Mouse (Mus musculus) liver, embryonic 15.5 days (tissue): ENCODE results near the gene Gpr19. TPM values are rescaled to one million over a fixed set of nuclear protein-coding genes. Genes with fewer than 3 reads are reported as not detected.

Experiments used
- ATAC-seq: fragments of 200-750 bp; cut with Nextera tagmentation; 2 replicates; pipeline ENCODE4 v1.8.0; 2017; ENCODE audit warnings: moderate number of reproducible peaks, mild to moderate bottlenecking, moderate library complexity; ENCODE audit not compliant: insufficient read depth
- H3K27ac ChIP-seq: fragments of 300-500 bp; sonication (generic); replicated peaks from 2 replicates; pipeline ENCODE4 v1.5.1; 2015; ENCODE audit warnings: mild to moderate bottlenecking, inconsistent platforms
- H3K27me3 ChIP-seq: fragments of 300-500 bp; sonication (generic); 2 replicates; pipeline ENCODE4 v1.6.1; 2015; ENCODE audit warnings: mild to moderate bottlenecking, inconsistent platforms
- H3K36me3 ChIP-seq: fragments of 300-500 bp; sonication (generic); replicated peaks from 2 replicates; pipeline ENCODE4 v1.6.1; 2015; ENCODE audit warnings: moderate library complexity, mild to moderate bottlenecking, inconsistent platforms
- H3K4me1 ChIP-seq: fragments of 300-500 bp; sonication (generic); replicated peaks from 2 replicates; pipeline ENCODE4 v1.6.1; 2015; ENCODE audit warnings: inconsistent platforms
- H3K4me2 ChIP-seq: fragments of 300-500 bp; sonication (generic); 2 replicates; pipeline ENCODE4 v1.6.1; 2015; ENCODE audit warnings: moderate library complexity, mild to moderate bottlenecking, inconsistent platforms
- H3K4me3 ChIP-seq: fragments of 300-500 bp; sonication (generic); replicated peaks from 2 replicates; pipeline ENCODE4 v1.5.1; 2015; ENCODE audit warnings: mild to moderate bottlenecking, inconsistent platforms
- H3K9ac ChIP-seq: fragments of 300-500 bp; sonication (generic); 2 replicates; pipeline ENCODE4 v1.6.1; 2015; ENCODE audit warnings: moderate library complexity, mild to moderate bottlenecking, inconsistent platforms
- H3K9me3 ChIP-seq: fragments of 300-500 bp; sonication (generic); replicated peaks from 2 replicates; pipeline ENCODE4 v1.6.1; 2016; ENCODE audit warnings: inconsistent platforms
- WGBS: fragments of 180-500 bp; shearing (Covaris S2); methylation state at CpG from one replicate; pipeline ENCODE4 v1.1.7; 2015; ENCODE audit warnings: mixed read lengths; ENCODE audit not compliant: insufficient replicate concordance; 5-methylcytosine and 5-hydroxymethylcytosine counted together
- polyA plus RNA-seq: library from polyadenylated mRNA; unstranded; fragments of >200 nt; fragmentation: Nextera tagmentation; extraction: Ambion mirVana; gene quantifications from 2 replicates; pipeline ENCODE4 v1.2.1, GENCODE M21; 2015

Gene Gpr19
- polyA plus RNA-seq, 1 experiment from 2014 or later = 5.6 TPM

GRCm38 (mm10) chr6:134885515-134885914 lies 12.9 kb downstream of the Gpr19 start:
- H3K9me3 ChIP-seq = no peaks in the 10 kb centered on the region
- no peak overlapping the region for H3K9ac ChIP-seq
- H3K4me3 ChIP-seq = no peak overlapping the region
- 71% methylated on average over 2 of the region's 2 CpGs for WGBS
- H3K4me1 ChIP-seq = no peaks in the 10 kb centered on the region
- ATAC-seq = no peak
- peaks cover 23% of the 10 kb centered on the region for H3K27me3 ChIP-seq
- no peak overlapping the region for H3K27ac ChIP-seq
- H3K36me3 ChIP-seq = no peaks in the 10 kb centered on the region
- no peak overlapping the region for H3K4me2 ChIP-seq

GRCm38 (mm10) chr6:134883661-134884060 lies 14.7 kb downstream of the Gpr19 start:
- H3K4me3 ChIP-seq = no peak overlapping the region
- H3K27me3 ChIP-seq = peaks cover 21% of the 10 kb centered on the region
- H3K9ac ChIP-seq = no peak overlapping the region
- 64% methylated on average over 4 of the region's 4 CpGs for WGBS
- H3K4me2 ChIP-seq = no peak overlapping the region
- no peak for ATAC-seq
- no peak overlapping the region for H3K27ac ChIP-seq
- peaks cover 8% of the 10 kb centered on the region; the same call in 1 of the 2 replicates for H3K4me1 ChIP-seq
- H3K9me3 ChIP-seq = no peaks in the 10 kb centered on the region
- H3K36me3 ChIP-seq = no peaks in the 10 kb centered on the region

GRCm38 (mm10) chr6:134880046-134880445 lies 18.3 kb downstream of the Gpr19 start:
- H3K27me3 ChIP-seq = no peaks in the 10 kb centered on the region
- H3K9ac ChIP-seq = no peak overlapping the region
- H3K9me3 ChIP-seq = no peaks in the 10 kb centered on the region
- ATAC-seq = no peak
- H3K36me3 ChIP-seq = no peaks in the 10 kb centered on the region
- peaks cover 8% of the 10 kb centered on the region; the same call in 1 of the 2 replicates for H3K4me1 ChIP-seq
- no peak overlapping the region for H3K4me2 ChIP-seq
- H3K4me3 ChIP-seq = no peak overlapping the region
- H3K27ac ChIP-seq = no peak overlapping the region
- 76% methylated on average over 2 of the region's 2 CpGs for WGBS

GRCm38 (mm10) chr6:134879556-134879955 lies 18.8 kb downstream of the Gpr19 start:
- Histone ChIP-seq H3K4me2 (no peak overlapping the region), H3K36me3 (no peaks in the 10 kb centered on the region), H3K9me3 (no peaks in the 10 kb centered on the region), H3K27ac (no peak overlapping the region), H3K4me3 (no peak overlapping the region), H3K9ac (no peak overlapping the region), H3K4me1 (peaks cover 8% of the 10 kb centered on the region; the same call in 1 of the 2 replicates), H3K27me3 (no peaks in the 10 kb centered on the region)
- WGBS = 24% methylated on average over 5 of the region's 5 CpGs
- no peak for ATAC-seq

- Histone ChIP-seq H3K4me3 (no peak overlapping the region), H3K27me3 (no peaks in the 10 kb centered on the region), H3K4me2 (no peak overlapping the region), H3K27ac (no peak overlapping the region), H3K4me1 (peaks cover 8% of the 10 kb centered on the region), H3K36me3 (no peaks in the 10 kb centered on the region), H3K9me3 (no peaks in the 10 kb centered on the region), H3K9ac (no peak overlapping the region)
- WGBS = 40% methylated on average over 1 of the region's 1 CpGs
- ATAC-seq = no peak
Observed at GRCm38 (mm10) chr6:134877892-134878291, 20.5 kb downstream of the Gpr19 start.

GRCm38 (mm10) chr6:134877276-134877675 lies 21.1 kb downstream of the Gpr19 start:
- Histone ChIP-seq H3K9ac (no peak overlapping the region), H3K4me2 (no peak overlapping the region)

GRCm38 (mm10) chr6:134876795-134877194 lies 21.6 kb downstream of the Gpr19 start:
- 44% methylated on average over 6 of the region's 6 CpGs for WGBS

More at GRCm38 (mm10) chr6:134877276-134877675, 21.1 kb downstream of the Gpr19 start:
- 76% methylated on average over 4 of the region's 4 CpGs for WGBS
- Histone ChIP-seq H3K4me3 (no peak overlapping the region), H3K27me3 (no peaks in the 10 kb centered on the region), H3K9me3 (no peaks in the 10 kb centered on the region), H3K4me1 (peaks cover 8% of the 10 kb centered on the region), H3K27ac (no peak overlapping the region), H3K36me3 (no peaks in the 10 kb centered on the region)
- no peak for ATAC-seq

GRCm38 (mm10) chr6:134873018-134873417 lies 25.4 kb downstream of the Gpr19 start:
- no peak overlapping the region for H3K9ac ChIP-seq
- peaks cover 12% of the 10 kb centered on the region; the same call in 1 of the 2 replicates for H3K36me3 ChIP-seq
- no peak overlapping the region for H3K4me2 ChIP-seq
- H3K4me1 ChIP-seq = peaks cover 28% of the 10 kb centered on the region
- no peaks in the 10 kb centered on the region for H3K27me3 ChIP-seq
- H3K27ac ChIP-seq = no peak overlapping the region
- no peak overlapping the region for H3K4me3 ChIP-seq
- ATAC-seq = no peak
- H3K9me3 ChIP-seq = no peaks in the 10 kb centered on the region
- 64% methylated on average over 2 of the region's 2 CpGs for WGBS

More at GRCm38 (mm10) chr6:134876795-134877194, 21.6 kb downstream of the Gpr19 start:
- ATAC-seq = no peak
- Histone ChIP-seq H3K27ac (no peak overlapping the region), H3K36me3 (no peaks in the 10 kb centered on the region), H3K4me2 (no peak overlapping the region), H3K27me3 (no peaks in the 10 kb centered on the region), H3K9ac (no peak overlapping the region), H3K4me1 (peaks cover 11% of the 10 kb centered on the region), H3K9me3 (no peaks in the 10 kb centered on the region), H3K4me3 (no peak overlapping the region)

GRCm38 (mm10) chr6:134872236-134872635 lies 26.1 kb downstream of the Gpr19 start:
- Histone ChIP-seq H3K4me2 (no peak overlapping the region), H3K27ac (no peak overlapping the region), H3K4me3 (no peak overlapping the region), H3K36me3 (peaks cover 12% of the 10 kb centered on the region; the same call in 1 of the 2 replicates), H3K9ac (no peak overlapping the region), H3K4me1 (peaks cover 28% of the 10 kb centered on the region), H3K27me3 (no peaks in the 10 kb centered on the region), H3K9me3 (no peaks in the 10 kb centered on the region)
- no peak for ATAC-seq
- WGBS = 82% methylated on average over 2 of the region's 2 CpGs

GRCm38 (mm10) chr6:134870887-134871286 lies 27.5 kb downstream of the Gpr19 start:
- H3K4me1 ChIP-seq = peaks cover 28% of the 10 kb centered on the region
- H3K27me3 ChIP-seq = no peaks in the 10 kb centered on the region
- peak overlapping the region; percentile 72 for H3K27ac ChIP-seq
- no peak overlapping the region for H3K9ac ChIP-seq
- peaks cover 12% of the 10 kb centered on the region; the same call in 1 of the 2 replicates for H3K36me3 ChIP-seq
- peak; percentile 73 for ATAC-seq
- H3K4me2 ChIP-seq = peak overlapping the region; percentile 23; the same call in 1 of the 2 replicates
- WGBS = 31% methylated on average over 4 of the region's 4 CpGs
- no peak overlapping the region for H3K4me3 ChIP-seq
- no peaks in the 10 kb centered on the region for H3K9me3 ChIP-seq

GRCm38 (mm10) chr6:134870209-134870742 lies 28.1 kb downstream of the Gpr19 start:
- Histone ChIP-seq H3K27me3 (no peaks in the 10 kb centered on the region), H3K4me3 (no peak overlapping the region), H3K9ac (no peak overlapping the region), H3K36me3 (peaks cover 12% of the 10 kb centered on the region; the same call in 1 of the 2 replicates), H3K27ac (peak overlapping the region; percentile 72), H3K4me2 (peak overlapping the region; percentile 23), H3K9me3 (no peaks in the 10 kb centered on the region), H3K4me1 (peaks cover 28% of the 10 kb centered on the region)
- 51% methylated on average over 12 of the region's 12 CpGs for WGBS
- peak; percentile 81 for ATAC-seq

- peaks cover 12% of the 10 kb centered on the region; the same call in 1 of the 2 replicates for H3K36me3 ChIP-seq
- H3K9ac ChIP-seq = no peak overlapping the region
- H3K27me3 ChIP-seq = no peaks in the 10 kb centered on the region
- H3K4me1 ChIP-seq = peaks cover 35% of the 10 kb centered on the region
- ATAC-seq = no peak
- H3K27ac ChIP-seq = no peak overlapping the region
- no peak overlapping the region for H3K4me2 ChIP-seq
- no peaks in the 10 kb centered on the region for H3K9me3 ChIP-seq
- 78% methylated on average over 3 of the region's 3 CpGs for WGBS
- H3K4me3 ChIP-seq = no peak overlapping the region
Observed at GRCm38 (mm10) chr6:134867325-134867724, 31.1 kb downstream of the Gpr19 start.
